Mouse (Mus musculus) left cerebral cortex, adult 11 months (tissue): ENCODE measurements around the gene Plekhg3.

Experiments used
- DNase-seq: peaks from one replicate; pipeline ENCODE4 v3.0.0; 2022; ENCODE audit warnings: low spot score

The Plekhg3 gene

GRCm38 (mm10) chr12:76530580-76531139 lies at the start of gene Plekhg3:
Plekhg3 (plus strand) TSS chr12:76530891.
- DNase-seq, result no peak

DNA sequence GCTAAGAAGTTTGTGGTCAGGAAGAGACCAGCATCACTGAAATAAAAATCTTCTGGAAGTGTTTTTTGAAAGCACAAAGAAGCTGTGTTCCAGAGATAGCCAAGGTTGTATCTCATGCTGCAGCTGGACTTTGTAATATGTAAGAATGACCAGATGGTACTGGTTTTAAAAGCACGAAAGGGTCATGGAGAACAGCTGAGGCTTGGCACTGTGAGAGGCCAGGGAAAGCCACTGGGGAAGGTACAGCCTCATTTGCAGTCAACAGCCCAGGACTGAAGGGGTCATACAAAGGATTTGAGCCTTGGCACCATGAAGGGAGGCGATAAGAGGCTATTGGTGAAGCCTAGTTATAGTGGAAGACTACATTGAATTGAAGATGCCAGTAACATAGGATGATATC lies 48.2 kb upstream of the Plekhg3 start:
- no peak for DNase-seq

GRCm38 (mm10) chr12:76482948-76483347 lies 47.7 kb upstream of the Plekhg3 start:
- DNase-seq, result no peak

DNA sequence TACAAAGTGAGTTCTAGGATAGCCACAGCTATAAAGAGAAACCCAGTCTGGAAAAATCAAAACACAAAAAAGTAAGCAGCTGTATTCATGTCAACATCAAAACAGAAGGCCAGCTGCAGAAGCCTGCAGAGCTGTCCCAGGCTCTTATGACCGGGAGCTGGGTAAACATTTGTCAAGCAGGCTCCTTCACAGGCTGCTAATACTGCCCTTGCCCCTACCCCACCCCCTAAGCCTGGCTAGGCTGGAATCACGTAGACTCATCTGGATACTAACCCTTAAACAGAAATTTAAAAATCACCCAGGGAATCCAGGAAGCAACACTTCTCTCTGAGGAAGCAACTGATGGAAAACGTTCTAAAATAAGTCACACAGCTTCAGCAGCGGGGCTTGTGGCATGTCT lies 45.8 kb upstream of the Plekhg3 start:
- no peak for DNase-seq

- DNase-seq, result no peak
These were observed 45.3 kb upstream of the Plekhg3 start for GRCm38 (mm10) chr12:76485381-76485780.

DNA sequence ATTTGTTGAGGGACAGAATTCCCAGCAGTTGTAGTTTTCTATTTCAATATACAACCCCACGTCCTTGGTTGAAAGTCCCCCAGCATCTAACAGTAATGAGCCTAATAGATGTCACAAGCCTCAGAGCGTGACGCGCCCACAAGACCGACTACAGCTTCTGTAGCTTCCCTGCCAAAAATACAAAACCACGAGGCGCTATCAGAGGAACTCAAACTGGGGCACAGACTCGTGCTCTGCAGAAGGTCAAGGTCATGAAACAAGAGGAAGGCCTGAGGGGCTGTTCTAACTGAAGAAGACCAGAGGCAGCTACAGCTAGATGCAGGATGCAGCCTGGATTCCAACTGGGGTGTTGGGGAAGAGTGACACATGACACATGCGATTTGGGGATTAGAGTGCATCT lies 43.7 kb upstream of the Plekhg3 start:
- no peak for DNase-seq

DNA sequence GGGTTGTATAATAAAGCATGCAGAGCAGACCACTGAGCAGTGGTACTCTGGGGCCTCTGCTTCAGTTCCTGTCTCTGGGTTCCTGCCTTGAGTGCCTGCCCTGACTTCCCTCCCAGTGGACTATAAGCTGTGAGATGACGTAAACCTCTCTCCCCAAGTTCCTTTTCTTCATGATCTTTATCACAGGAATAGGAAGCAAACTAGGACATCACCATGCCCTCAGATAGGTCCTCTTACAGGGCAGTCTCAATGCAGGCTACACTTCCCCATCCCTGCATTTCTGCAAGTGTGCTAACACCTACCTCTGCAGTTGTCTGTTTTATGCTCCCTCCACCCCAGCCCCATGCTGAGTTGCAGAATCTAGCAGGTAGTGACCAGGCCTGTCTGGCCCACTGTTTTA lies 39.9 kb upstream of the Plekhg3 start:
- no peak for DNase-seq

DNA sequence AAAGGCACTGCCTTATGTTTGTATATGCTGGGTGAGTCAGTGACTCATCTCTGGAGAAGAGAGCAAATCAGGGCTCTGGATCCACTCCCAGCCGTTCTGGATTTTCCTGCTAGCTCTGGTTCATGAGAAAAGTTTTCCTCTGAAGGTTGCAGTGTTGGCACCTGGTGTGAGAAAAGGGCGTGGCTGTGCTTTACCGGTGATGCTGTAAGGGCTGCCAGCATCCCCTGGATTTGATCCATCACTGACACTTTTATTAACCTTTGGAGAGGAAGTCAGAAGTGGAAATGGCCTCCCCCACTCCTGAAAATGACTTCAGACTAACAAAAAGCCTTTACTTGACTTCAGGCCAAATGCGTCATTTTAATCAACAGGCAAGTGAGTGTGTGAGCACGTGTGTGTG lies 37.2 kb upstream of the Plekhg3 start:
- DNase-seq, result no peak

DNA sequence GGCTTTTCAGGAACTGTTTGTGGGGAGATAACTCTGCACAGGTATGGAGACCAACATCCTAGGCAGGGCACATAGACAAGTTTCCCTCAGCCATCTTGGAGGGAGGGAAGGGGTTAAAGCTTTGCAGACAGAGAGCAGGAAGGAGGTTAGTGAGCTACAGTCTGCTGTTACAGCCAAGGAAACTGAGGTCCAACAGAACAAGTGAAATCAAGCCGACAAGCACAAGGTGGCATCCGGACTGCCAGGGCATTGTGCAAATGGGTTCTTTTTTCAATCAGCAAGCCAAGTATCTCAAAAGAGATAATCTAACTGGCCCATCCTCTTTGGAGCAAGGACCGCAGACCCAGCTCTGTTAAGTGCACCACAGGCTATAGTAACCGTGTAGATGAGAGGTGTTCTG lies 35.3 kb upstream of the Plekhg3 start:
- DNase-seq, result no peak

DNA sequence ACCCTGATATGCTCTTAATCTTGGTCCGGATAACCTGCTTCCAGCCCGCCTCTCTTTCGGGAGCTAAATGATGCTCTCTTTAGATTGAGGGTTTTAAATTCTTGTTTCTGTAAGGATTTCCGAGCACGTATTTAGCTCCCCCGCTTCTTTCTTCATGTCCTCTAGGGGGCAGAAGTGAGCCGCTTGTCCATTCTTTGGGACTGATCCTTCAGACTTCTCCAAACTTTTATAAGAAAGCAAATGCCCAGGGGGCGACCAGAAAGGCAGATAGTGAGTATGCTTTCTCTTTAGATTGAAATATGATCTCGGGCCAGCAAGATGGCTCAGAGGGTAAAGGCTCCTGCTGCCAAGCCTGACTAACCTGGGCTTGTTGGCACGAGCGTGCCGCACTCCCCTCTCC lies 34.4 kb upstream of the Plekhg3 start:
- no peak for DNase-seq

DNA sequence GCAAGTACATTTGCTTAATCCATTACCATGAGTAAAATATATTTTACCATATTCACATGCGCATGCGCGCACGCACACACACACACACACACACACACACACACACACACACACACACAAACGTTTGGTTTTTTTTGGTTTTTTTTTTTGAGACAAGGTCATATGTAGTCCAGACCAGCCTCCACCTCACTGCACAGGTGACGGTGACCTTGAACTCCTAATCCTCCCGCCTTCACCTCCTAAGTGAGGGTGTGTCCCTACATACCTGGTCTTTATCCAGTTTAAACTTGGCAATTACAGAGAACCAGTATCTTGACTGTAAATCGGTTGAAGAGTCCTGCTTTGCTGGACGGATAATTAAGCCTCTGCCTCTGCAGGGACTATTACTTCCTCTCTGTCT lies 31.4 kb upstream of the Plekhg3 start:
- no peak for DNase-seq

DNA sequence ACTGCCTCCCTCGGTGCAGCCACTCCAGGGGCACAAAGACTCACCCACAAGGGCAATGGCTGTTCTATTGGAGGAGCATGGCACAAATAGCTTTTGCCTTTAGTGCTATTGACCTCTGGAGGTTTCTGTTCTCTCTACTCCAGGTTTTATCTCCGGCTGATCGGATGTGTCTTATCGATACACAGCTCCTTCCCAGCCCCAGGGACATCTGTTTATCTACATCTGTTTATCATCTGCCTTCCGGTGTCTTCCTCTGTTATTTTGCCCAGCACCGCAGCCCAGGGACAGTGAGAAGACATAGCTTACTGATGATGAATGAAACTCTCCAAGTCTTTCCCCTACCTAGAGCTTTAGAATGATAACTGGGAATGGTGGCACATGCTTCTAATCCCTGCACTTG lies 30.6 kb upstream of the Plekhg3 start:
- no peak for DNase-seq

DNA sequence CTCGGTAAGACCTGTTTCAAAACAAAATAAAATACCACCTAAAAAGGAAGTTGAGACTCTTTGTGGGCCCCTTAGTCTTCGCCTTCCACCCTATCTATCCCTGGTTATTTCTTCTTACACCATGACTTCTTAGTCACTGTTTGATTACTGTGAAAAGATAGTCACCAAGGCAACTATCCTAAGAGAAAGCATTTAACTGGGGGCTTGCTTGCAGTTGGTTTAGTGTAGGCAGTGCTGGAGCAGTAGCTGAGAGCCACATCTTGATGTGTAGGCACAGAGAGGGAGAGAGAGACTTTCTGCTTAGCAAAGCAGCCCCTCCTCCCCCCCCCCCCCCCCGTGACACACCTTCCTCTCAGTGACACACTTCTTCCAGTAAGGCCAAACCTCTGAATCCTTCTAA lies 29.8 kb upstream of the Plekhg3 start:
- DNase-seq, result no peak

DNA sequence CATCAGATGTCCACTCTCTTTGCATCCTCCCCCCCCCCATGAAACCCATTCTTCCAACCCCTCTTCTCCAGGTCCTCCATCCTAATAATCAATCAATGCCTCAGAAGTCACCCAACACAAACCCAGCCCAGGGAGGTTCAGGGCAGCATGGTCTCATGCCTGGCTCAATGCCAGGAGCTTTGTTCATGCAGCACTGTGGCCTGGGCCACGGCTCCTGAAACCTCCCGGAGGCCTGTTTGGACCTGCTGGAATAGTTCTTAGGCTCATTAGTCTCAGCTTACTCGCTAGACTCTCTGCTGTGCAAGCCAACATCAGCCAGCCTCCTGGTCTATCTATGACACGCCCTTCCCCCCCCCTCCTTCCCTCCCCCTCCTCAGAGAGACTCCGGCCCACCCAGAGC lies 27.7 kb upstream of the Plekhg3 start:
- DNase-seq, result no peak

DNA sequence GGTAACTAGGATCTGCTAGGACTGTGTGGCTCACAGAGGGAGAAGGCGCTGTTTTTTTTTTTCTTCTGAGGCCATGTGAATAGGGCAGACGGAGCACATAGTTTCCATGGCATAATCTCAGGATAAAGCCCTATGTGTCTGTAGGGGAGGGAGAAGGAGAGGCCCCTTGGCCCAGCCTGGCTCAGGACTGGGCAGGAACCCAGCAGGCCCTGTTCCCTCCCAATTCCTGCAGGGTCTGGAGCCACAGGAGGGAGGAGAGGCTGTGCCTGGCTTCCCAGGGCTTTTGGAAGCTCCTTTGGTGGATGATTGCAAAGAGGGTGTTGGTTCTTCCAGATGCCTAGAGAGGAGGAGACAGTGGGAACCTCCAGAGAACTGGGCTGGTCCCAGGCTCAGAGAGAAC lies 24.2 kb upstream of the Plekhg3 start:
- DNase-seq, result no peak

- peak; percentile 25 for DNase-seq
These were observed 22.9 kb upstream of the Plekhg3 start for GRCm38 (mm10) chr12:76507791-76508190.

DNA sequence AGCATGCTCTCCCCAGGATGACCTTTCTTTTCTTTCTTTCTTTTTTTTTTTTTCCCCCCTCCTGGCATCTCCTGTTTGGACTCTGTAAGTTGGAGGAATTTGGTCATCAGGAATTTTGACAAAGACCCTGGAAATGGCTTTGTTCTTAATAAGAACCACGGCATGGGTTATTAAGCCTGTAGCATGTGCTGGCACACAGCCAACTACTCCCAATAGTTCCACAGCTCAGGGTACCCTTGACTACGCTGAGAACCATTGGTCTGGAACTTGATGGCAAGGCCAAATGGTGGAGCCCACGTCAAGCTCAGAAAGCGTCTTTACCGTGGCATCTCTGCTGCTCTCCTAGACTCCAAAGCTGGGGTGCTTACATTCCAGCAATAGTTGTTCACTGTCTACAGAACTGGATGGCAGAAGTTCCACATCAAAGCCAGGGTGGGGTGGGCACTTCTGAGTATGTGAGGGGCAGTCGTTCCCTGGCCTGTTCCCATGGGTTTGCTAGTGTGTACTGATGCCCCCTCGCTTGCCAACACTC lies 21.7 kb upstream of the Plekhg3 start:
- no peak for DNase-seq

DNA sequence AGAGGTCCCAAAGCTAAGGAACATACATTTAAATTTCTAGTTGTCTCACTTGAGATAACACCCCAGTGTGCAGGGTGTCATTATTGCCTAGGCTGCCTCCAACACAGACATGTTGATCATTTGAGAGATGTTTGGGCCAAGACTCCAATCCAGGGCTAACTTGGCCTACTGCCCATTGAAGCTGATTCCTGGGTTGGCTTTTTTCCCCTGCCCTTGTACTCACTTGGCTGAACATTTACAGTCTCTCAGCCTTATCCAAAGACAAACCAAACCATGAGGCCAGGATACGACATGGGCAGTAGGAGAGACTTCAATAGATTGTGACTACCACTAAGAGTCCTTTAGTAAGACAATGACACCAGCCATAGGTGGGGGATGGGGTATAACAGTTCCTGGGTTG lies 18.0 kb upstream of the Plekhg3 start:
- DNase-seq, result no peak

- DNase-seq, result no peak
These were observed 15.8 kb upstream of the Plekhg3 start for GRCm38 (mm10) chr12:76514842-76515241.

DNA sequence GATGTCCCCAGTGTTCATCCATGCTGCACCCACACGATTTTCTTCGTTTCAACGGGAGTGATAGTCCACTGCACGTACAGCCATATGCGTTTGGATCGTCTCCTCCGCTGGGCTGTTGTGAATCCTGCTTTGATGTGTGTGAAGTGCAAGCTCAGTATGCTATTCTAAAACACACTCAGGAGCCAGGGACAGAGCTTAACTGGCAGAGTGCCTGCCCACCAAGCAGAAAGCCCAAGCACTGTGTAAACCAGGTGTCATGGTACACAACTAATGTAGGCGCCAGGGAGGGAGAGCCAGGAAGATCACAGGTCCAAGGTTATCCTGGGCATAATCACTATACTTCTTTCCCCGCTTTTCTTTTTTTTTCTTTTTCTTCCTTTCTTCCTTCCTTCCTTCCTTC lies 12.7 kb upstream of the Plekhg3 start:
- no peak for DNase-seq

GRCm38 (mm10) chr12:76518909-76519842 lies 11.5 kb upstream of the Plekhg3 start:
- no peak for DNase-seq

- DNase-seq, result no peak
These were observed 7.0 kb upstream of the Plekhg3 start for GRCm38 (mm10) chr12:76523654-76524053.

- DNase-seq, result no peak
These were observed 5.8 kb upstream of the Plekhg3 start for GRCm38 (mm10) chr12:76524915-76525314.
